Mouse (Mus musculus) ovary, adult 18-20 months (tissue): ENCODE measurements around the gene Cep85l.

Source experiments
- DNase-seq: peaks from one replicate; pipeline ENCODE4 v3.0.0; 2022; ENCODE audit warnings: low spot score, mixed read lengths

The Cep85l gene

DNA sequence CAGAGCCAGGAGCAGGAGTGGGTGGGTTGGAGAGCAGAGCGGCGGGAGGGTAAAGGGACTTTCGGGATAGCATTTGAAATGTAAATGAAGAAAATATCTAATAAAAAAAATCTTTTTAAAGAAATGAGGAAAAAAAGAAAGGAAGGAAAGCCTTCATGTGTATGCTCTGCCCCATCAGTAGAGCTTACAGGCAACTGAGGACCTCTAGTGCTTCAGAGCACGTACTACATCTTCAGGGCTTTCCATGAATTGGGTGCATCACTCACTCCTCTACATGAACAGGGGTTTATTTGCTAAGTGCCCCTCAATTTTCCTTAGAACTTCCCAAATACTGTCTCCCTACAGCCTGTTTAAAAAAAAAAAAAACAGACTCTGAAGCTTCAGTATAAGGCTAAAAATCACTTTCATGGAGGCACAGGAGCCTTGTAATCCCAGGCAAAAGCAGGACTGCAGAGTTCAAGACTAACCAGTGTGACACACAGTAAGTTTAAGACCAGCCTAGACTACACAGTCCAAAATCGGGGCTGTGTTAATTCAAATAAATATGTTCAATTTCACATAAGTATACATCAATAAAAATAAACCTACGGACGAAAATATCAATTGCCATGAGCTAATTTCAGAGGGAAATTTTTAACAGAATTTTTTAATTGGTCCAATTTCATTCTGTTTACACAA is 38.3 kb downstream of the Cep85l start:
- DNase-seq = no peak

DNA sequence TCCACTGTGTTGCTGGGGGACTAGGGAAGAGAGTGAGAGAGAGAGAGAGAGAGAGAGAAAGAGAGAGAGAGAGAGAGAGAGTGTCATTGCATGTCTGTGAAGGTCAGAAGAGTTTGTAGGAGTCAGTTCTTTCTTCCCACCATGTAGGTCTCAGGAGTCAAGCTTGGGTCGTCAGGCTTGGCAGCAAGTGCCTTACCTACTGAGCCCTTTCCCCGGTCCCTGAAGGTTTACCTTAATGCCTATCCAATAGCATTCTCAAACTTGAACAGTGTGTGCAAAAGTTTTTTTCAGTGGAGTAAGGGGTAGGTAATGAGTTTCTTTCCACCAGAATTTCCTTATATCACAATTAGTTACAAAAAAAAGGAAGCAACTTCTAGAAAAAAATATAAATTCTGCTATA is 40.7 kb downstream of the Cep85l start:
- DNase-seq = no peak

DNA sequence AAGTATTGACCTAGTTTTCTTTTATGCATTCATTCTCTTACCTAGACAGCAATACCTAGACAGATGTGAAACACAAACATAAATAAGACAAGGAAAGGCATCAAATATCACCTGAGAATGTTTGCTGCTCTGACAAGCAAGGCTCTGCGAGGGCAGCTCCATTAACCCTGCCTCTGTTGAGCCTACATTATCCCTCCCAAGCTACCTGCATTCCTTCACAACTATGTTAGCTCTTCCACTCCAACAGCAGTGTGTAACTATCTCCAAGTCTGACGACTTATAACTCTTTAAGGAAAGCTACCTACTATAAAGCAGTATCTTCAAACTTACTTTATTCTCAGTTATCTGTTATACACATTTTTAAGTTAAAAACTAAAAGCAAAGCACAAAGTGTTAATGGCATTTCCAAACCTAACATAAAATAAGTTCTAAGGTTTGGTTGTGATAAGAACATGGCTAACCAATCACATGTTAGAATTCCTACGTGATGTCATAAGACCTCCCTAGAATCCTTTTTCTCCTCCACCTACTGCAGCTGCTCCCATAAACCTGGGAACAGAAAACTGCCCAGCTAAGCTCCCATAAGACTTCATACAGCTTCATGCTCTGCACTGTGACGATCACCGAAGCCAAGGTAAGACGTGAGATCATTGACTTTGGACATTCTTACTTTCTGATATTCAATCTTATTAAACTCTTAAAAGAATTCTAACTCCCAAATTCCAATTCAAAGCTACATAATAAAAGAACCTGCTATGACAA is 42.4 kb downstream of the Cep85l start, which contains the start of gene Pln:
Gene Pln (plus strand): TSS at position 506 of the 762 bp plus-strand sequence.
- DNase-seq = no peak

DNA sequence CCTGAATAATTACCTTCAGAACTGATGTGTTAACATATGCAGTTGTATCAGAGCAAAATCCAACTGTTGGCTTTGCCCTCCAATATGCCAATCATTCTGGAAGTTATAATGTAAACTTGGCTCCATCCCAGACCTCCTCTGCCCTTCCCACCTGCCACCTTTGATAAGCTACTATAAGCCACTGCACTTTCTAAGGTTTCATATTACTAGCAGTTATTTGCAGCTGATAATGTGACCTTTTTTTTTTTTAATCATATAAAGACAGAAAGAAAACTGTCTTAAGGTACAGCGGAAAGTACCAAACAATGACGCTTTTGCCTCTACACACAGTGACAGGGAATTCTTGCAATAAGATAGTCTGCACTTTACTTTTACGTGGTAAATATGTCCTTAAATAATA is 43.8 kb downstream of the Cep85l start:
- DNase-seq = no peak

DNA sequence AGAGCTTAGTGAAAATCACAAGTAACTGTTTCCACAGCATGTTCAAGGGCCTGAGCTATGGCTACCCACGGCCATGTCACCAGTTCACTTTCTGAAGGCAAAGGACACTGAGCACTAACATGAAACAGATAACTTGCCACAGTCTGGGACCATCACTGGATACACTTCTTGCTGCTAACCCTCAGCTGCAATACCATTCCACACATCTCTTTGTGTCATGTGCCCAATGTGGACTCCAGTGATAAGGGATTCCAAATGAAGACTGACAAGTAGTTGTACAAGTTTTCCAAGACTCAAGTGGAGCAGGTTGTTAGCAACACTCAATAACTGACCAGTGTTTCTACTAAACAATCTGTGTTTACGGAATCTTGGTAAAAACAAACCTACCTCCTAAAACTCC is 44.5 kb downstream of the Cep85l start:
- no peak for DNase-seq

DNA sequence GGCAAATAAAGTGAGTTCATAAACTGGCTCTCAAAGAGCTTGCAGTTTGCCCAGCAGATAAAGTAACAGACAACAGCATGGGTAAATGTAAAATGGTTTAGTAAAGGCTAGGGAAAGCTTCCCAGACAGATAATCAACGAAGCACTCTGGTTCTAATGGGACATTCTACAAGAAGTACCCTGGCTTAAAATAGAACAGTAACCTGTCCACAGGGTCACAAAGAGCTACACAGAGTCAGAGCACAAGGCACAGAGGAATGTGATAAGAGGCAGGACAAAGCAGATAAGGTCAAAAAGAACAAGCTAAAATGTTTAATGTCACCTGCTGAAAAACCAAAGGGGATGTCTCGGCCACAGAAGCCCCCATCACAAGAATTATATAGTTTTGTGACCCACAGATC is 47.0 kb downstream of the Cep85l start:
- DNase-seq = no peak

DNA sequence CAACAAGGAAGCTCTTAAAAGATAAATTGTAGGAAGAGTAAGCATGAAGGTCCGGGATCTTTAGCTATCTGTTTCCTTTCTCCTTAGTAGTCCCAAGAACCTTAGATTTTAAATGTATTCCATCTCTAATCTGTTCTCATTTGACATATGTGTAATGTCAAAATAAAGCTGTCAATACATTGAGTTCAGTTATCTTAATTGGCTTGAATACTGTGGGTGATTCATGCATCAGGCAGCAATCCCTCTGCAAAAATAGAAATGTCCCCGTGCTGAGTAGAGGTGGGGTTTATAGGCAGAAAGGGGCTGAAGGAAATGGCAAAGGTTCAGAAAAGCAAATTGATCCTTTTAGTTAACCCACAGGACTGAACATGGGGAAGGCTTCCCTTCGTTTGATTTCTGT is 50.5 kb downstream of the Cep85l start:
- no peak for DNase-seq

DNA sequence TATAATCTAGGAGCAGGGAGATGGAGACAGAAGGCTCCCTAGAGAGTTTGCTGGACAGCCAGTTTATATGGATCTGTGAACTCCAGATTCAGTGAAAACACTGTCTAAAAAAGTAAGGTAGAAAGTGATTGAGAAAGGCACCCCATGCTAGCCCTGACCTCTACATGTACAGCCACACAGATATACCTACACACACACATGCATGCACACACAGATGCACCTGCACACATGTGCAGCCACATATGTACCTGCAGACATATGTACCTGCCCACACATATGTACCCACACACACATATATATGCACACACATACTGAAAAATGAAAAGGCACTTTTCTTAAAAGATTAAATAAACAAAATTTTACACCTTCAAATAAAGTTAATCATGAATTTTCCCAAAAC is 53.4 kb downstream of the Cep85l start:
- DNase-seq = no peak

DNA sequence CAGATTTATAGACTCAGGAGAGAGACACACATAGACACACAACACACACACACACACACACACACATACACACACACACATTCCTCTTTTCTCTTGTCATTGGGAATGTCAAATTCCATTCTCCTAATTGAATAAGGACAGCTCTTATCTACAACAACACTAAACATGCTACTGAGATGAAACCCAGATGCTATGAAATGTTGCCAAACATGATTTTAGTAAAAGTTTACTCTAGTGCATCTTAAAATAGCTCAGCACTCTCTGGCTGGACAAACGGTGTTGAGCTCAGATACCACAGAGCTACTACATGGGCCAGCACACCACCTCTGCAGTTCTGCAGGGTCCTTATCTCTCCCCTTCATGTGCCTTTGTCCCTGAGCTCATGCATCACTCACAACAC is 55.1 kb downstream of the Cep85l start:
- DNase-seq = no peak

DNA sequence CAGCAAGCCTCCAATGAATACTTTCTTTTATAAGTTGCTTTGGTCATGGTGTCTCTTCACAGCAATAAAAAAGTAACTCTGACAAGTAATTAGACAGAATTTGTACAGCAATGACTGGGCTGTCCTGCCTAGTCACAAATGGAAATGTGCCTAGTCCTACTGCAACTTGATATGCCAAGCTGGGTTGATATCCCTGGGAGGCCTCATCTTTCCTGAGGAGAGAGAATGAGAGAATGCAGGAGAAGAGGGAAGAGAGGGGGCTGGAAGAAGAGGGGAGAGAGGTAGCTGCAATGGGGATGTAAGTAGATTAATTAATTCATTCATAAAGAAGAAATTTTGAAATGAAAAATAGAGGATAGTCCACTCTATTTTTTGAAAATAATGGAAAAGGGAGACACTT is 56.4 kb downstream of the Cep85l start:
- DNase-seq = no peak

DNA sequence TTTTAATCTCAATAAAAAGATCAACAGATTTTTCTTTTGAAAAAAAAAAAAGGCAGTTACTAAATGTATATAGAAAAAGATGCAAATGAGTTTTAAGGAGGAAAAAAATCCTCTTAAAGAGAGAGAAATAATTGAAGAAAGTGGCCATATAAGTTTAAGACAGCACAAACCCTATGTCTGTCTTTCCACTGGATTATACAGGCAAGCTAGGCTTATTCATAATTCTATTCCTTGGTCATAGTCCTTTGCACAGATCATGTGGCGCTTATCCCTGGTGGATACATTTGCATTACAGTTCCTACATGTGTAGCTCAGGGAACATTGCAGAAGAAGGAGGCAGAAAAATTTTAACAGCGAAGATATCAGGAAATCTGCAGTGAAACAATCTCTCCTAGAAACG is 73.1 kb downstream of the Cep85l start:
- DNase-seq = no peak

DNA sequence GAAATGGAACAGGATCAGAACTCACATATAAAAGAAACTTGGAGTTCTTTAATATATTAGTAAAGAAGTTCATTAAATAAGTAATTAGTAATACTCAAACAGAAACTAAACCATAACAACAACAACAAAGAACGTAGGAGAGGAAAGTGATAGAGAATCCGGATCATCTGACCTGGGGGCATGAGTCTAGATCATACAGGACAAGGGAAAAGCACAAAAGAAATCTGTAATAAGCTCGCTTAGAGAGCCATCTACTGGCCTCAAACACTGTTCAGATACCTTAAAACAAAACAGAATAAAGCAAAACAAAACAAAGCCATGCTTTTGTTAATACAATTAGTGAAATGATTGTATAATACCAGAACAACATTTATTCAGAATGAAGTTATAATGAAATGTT is 73.9 kb downstream of the Cep85l start:
- no peak for DNase-seq

DNA sequence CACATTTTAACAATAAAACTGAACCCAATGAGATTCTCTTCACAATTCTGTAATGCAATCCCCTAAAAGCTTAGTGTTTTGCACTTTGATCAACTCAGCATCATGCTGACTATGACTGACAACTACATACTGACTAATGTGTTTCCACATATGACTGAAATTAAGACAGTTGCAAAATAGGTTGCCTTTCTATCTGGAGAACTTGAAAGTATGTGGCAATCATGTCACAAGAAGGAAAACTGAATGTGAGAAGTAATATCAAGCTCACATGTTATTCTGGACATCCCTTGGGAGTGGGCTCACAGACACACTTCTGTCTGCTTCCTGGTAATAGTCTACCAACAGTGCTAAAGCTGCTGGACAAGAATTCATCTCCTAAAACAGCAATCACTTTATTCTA is 94.6 kb downstream of the Cep85l start:
- no peak for DNase-seq

DNA sequence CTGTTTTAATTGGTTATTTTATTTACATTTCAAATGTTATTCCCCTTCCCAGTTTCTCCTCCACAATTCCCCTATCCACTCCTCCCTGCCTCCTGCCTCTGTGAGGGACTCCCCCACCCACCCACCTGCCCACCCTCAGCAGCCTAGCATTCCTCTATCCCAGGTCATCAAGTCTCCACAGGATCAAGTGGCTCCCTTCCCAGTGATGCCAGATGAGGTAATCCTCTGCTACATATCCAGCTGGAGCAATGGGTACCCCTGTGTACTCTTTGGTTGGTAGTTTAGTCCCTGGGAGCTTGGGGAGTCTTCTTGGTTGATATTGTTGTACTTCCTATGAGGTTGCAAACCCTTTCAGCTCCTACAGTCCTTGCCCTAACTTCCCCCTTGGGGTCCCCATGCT is 107.5 kb downstream of the Cep85l start:
- no peak for DNase-seq

DNA sequence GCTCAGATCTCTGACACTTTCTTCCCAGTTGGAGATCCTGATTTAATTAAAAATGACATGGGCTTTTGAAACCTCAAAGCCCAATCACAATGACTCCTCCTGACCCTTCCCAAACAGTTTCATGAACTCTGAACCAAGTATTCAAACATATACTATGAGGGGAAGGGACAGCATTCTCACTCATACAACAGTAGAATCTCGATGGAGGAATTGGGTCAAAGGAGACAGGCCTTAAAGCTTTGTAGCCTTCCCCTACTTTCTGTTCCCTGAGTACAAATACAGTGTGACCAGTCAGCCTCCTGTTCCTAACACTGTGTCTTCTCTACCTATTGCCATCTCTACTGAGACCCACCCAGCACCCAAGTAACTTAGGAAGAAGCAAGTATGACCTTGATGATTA is 117.7 kb downstream of the Cep85l start:
- DNase-seq = no peak

DNA sequence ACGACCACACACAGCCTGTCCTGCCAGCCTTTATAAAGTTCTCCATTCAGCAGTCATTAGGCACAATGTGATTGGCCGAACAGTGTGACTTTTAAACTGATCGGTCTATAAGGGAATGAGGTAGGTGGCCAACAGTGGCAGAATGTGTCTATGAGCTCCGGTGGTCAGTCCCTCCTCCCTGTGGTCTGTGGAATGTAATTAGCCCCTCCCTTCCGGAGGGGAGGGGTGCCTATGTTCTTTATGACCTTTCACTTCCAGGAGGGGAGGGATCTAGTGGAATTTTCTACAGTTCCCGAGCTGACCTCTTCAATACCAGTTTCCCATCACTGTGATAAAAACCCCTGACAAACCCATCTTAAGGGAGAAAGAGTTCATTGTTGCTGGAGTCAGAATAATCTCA is 144.4 kb downstream of the Cep85l start:
- DNase-seq = no peak

DNA sequence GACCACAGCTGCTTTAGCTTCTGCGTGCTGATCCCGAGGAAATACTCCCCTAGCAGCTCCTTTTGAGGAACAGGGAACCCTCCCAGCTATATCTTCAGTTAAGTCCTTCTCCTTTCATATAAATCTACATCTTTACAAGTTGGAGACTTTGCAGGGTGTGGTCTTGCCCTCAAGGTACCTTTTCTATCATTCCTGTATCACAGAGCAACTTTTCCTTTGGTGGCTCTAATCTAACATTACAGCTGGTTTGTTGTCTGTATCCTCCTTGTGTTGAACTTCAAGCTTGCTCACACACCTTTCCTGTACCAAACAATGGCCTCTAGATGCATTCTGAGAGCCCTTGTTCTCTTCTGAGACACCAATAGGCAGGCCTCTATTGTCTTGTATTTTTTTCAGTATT is 145.1 kb downstream of the Cep85l start:
- DNase-seq = no peak

DNA sequence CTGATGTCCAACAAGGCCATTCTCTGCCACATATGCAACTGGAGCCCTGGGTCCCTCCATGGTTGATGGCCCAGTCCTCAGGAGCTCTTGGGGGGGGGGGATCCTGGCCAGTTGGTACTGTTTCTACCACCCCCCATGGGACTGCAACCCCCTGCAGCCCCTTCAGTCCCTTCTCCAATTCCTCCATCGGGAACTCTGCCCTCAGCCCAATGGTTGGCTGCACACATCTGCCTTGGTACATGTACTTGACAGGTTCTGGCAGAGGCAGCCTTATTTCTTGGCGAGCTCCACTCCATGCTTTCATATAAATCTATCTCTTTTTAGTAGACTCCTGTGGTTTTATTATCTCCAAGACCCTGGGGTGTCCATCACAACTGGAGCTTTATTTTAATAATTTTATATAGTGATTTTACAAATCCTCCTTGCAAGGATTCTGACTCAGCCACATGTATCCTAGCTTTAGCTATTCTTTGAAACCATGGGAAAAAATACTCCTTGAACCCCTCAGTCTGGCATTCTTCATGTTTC is 145.6 kb downstream of the Cep85l start:
- DNase-seq = no peak

DNA sequence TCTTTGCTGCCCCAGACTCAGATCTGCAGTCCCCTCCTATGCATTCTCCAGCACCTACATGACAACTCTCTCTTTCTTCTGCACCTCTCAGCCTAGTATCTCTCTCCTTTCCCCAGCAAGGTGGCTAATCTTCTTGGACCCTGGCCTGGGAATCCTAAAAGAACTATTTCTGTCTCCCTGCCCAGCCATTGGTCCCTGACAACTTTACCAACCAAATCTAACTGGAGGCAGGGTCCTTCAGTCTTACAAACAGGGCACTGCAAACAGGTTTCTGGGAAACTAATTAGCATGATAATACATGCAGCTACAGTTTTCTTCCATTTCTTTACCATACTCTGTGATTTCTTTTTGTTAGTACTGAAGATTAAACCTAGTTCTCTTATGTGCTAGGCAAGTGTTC is 148.9 kb downstream of the Cep85l start:
- DNase-seq = no peak

DNA sequence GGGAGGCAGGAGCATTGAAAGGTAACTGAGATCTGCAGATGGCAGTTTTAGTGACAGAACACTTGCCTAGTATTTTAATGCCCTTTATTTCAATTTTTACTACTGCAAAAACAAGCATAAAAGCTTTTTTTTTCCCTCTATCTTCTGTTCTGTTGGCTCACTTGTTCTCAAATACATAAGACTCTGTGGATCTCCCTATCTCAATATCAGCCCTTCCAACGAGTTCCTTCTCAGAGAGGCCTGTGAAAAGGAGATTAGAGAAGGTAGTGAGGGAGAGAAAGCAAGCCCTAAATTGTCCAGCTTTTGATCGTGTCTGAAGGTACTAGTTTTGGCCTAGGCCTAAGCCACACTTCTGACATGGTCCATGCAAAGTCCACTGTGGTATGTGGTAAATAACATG is 150.6 kb downstream of the Cep85l start:
- no peak for DNase-seq
